Mouse (Mus musculus): ENCODE data around the gene Stoml2. TPM values are rescaled to one million over a fixed set of nuclear protein-coding genes. Genes with fewer than 3 reads are reported as not detected.

Stoml2 gene
- total and polyA plus RNA-seq, 2 experiments from 2014 or later = 94.4 to 233 TPM

DNA sequence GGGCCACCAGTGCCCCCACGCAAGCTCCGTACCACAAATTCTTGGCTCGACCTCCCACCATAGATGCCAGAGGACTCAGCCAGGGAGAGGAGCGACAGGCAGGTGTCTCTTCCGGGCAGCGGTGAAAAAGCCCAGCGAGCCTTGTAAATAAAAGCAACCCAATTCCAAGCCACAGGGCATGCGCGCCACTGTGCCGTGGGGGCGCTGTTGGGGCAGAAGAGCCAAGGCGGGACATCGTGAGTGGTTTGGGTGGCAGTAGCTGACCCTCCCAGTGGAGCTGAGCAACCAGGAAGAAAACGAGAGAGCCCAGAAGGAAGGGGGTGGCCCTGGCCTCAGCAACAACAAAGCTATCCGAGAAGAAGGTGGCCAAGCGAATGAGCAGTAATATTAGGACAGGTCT lies 10.6 kb downstream of the Stoml2 start:
- Histone ChIP-seq H3K27me3 (ENCODE audit: insufficient read depth, low read length) (no peaks in the 10 kb centered on the region), H3K9me3 (ENCODE audit: low read length) (no peaks in the 10 kb centered on the region)

DNA sequence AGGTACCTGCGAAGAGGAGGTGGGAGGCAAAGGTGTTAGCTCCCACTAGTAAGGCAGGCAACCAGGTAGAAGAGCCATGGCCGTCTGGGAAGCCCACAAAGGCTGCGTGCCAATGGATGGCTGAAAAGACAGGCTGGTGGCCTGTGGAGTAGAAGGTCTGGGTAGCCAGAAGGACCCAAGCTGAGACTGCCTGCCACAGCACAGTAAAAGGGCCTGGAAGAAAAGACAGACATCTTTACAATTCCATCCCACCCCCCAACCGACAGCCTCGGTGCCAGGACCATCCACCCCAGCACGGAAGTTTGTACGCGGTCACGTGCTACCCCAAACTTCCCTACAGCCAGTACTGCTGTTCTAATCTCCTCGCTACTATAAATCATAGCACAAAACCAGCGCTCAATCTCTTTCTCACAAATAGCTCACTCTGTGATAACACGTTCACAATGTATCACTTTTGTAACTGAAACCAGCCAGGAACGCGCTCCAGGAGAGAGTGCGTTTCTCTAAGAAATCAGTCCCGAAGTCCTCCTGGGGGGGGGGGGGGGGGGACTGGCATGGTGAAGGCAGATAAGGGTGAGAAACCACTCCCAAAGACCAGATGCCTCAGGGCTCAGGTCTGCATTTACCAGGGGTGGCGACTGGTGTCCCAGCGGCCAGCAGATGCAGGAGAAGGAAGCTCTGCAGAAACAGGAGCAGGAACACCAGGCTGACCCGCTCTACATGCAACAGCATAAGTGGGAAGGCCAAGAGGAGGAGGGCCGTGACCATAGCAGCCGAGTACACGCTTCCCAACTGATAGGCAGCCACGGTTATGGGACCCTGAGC lies 11.7 kb downstream of the Stoml2 start:
- peaks cover 65% of the 10 kb centered on the region for H3K36me3 ChIP-seq (ENCODE audit: insufficient read depth)
- H3K9ac ChIP-seq = no peak overlapping the region
- no peaks in the 10 kb centered on the region for H3K27me3 ChIP-seq (ENCODE audit: insufficient read depth, low read length)
- H3K27ac ChIP-seq (ENCODE audit: low read depth, low read length) = no peak overlapping the region
- WGBS = 91% methylated on average over 23 of the region's 23 CpGs
- no peak overlapping the region for H3K4me2 ChIP-seq (ENCODE audit: low read depth)
- TF ChIP-seq CTCF (IDR thresholded peaks at IDR 0.05; ENCODE audit: low read depth) = no peak
- DNase-seq = no peak
- no peaks in the 10 kb centered on the region for H3K9me3 ChIP-seq (ENCODE audit: low read length)
- no peak for ATAC-seq
- no peak overlapping the region for H3K4me3 ChIP-seq (ENCODE audit: low read depth, low read length)
- H3K4me1 ChIP-seq (ENCODE audit: insufficient read depth) = peaks cover 8% of the 10 kb centered on the region

More for the DNA sequence above, 10.6 kb downstream of the Stoml2 start:
- Histone ChIP-seq H3K4me2 (ENCODE audit: low read depth) (no peak overlapping the region), H3K4me3 (ENCODE audit: low read depth, low read length) (no peak overlapping the region), H3K4me1 (ENCODE audit: insufficient read depth) (peaks cover 10% of the 10 kb centered on the region), H3K27ac (ENCODE audit: low read depth, low read length) (no peak overlapping the region), H3K9ac (no peak overlapping the region), H3K36me3 (ENCODE audit: insufficient read depth) (peaks cover 61% of the 10 kb centered on the region)
- no peak for ATAC-seq
- WGBS = 87% methylated on average over 16 of the region's 16 CpGs
- DNase-seq = no peak
- no peak for TF ChIP-seq CTCF (IDR thresholded peaks at IDR 0.05; ENCODE audit: low read depth)

DNA sequence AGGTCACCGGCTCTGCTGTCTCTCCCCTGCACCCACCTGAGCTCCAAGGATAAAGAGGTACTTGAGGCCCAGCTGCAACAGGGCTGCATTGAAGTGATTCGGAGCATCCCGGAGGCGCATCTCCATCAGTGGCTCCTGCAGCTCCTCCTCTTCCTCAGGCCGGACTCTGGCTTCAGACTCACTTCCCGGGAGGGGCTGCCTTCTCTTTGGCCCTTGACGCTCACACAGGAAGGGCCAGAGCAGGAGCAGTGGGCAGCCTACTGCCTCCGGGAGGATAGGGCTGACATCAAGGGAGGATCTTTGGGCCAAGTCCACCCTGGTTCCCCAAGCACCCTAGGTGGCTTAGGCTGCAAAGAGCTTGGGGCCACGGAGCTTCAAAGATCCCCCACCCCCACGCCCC lies 12.3 kb downstream of the Stoml2 start:
- no peaks in the 10 kb centered on the region for H3K27me3 ChIP-seq (ENCODE audit: insufficient read depth, low read length)
- DNase-seq (no peak), ATAC-seq (no peak)
- H3K27ac ChIP-seq (ENCODE audit: low read depth, low read length) = no peak overlapping the region
- no peak overlapping the region for H3K4me3 ChIP-seq (ENCODE audit: low read depth, low read length)
- H3K9ac ChIP-seq = no peak overlapping the region
- H3K36me3 ChIP-seq (ENCODE audit: insufficient read depth) = peaks cover 65% of the 10 kb centered on the region
- TF ChIP-seq CTCF (IDR thresholded peaks at IDR 0.05; ENCODE audit: low read depth) = no peak
- WGBS = 91% methylated on average over 10 of the region's 10 CpGs
- H3K4me2 ChIP-seq (ENCODE audit: low read depth) = no peak overlapping the region
- no peaks in the 10 kb centered on the region for H3K9me3 ChIP-seq (ENCODE audit: low read length)
- H3K4me1 ChIP-seq (ENCODE audit: insufficient read depth) = 0 out of 2 replicates have a peak, but pooled peaks cover 2% of the 10 kb centered on the region

- no peak for TF ChIP-seq CTCF (IDR thresholded peaks at IDR 0.05; ENCODE audit: low read depth)
- Histone ChIP-seq H3K27me3 (ENCODE audit: insufficient read depth, low read length) (no peaks in the 10 kb centered on the region), H3K9me3 (ENCODE audit: low read length) (no peaks in the 10 kb centered on the region), H3K9ac (no peak overlapping the region), H3K4me2 (ENCODE audit: low read depth) (no peak overlapping the region), H3K4me1 (ENCODE audit: insufficient read depth) (no peaks in the 10 kb centered on the region), H3K4me3 (ENCODE audit: low read depth, low read length) (no peak overlapping the region), H3K36me3 (ENCODE audit: insufficient read depth) (peaks cover 59% of the 10 kb centered on the region), H3K27ac (ENCODE audit: low read depth, low read length) (no peak overlapping the region)
- ATAC-seq (no peak), DNase-seq (no peak)
- WGBS = 93% methylated on average over 4 of the region's 4 CpGs
These were observed 13.4 kb downstream of the Stoml2 start for GRCm38 (mm10) chr4:43018156-43018555.

DNA sequence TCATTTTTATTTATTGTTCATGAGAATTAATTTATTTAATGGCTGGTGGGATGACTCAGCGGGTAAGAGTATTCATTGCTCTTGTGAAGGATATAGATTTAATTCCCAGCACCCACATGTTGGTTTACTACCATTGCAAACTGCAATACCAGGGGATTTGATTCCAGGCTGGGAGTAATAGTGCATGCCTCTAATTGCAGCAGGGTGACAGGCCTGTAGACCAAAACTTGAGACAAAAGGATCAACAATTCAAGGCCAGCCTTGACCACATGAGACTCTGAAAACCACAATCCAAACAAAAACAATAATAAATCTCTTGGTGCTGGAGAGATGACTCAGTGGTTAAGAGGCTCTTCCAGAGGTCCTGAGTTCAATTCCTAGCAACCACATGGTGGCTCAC lies 19.4 kb downstream of the Stoml2 start:
- Histone ChIP-seq H3K36me3 (ENCODE audit: insufficient read depth) (peaks cover 4% of the 10 kb centered on the region), H3K4me1 (ENCODE audit: insufficient read depth) (peaks cover 8% of the 10 kb centered on the region; the same call in 1 of the 2 replicates), H3K27ac (ENCODE audit: low read depth, low read length) (no peak overlapping the region), H3K9me3 (ENCODE audit: low read length) (no peaks in the 10 kb centered on the region), H3K27me3 (ENCODE audit: insufficient read depth, low read length) (no peaks in the 10 kb centered on the region), H3K9ac (no peak overlapping the region), H3K4me3 (ENCODE audit: low read depth, low read length) (no peak overlapping the region), H3K4me2 (ENCODE audit: low read depth) (no peak overlapping the region)
- TF ChIP-seq CTCF (IDR thresholded peaks at IDR 0.05; ENCODE audit: low read depth) = no peak
- 98% methylated on average over 1 of the region's 1 CpGs for WGBS
- ATAC-seq = no peak
- DNase-seq = no peak

GRCm38 (mm10) chr4:43010161-43011038 lies 21.1 kb downstream of the Stoml2 start, which contains the start of gene Fancg:
Gene Fancg (minus strand): TSS chr4:43010506.
- no peaks in the 10 kb centered on the region; the same call in 1 of the 2 replicates for H3K36me3 ChIP-seq (ENCODE audit: insufficient read depth)
- H3K9ac ChIP-seq = peak within 1 kb of the TSS; percentile 53
- no peaks in the 10 kb centered on the region for H3K9me3 ChIP-seq (ENCODE audit: low read length)
- no peaks in the 10 kb centered on the region for H3K27me3 ChIP-seq (ENCODE audit: insufficient read depth, low read length)
- 1% methylated on average over 37 of the region's 37 CpGs for WGBS
- peaks cover 8% of the 10 kb centered on the region; the same call in 1 of the 2 replicates for H3K4me1 ChIP-seq (ENCODE audit: insufficient read depth)
- peak; percentile 96 for ATAC-seq
- peak; percentile 88 for DNase-seq
- TF ChIP-seq CTCF (IDR thresholded peaks at IDR 0.05; ENCODE audit: low read depth) = no peak
- peak within 1 kb of the TSS; percentile 81 for H3K4me2 ChIP-seq (ENCODE audit: low read depth)
- H3K4me3 ChIP-seq (ENCODE audit: low read depth, low read length) = peak within 1 kb of the TSS; percentile 75
- H3K27ac ChIP-seq (ENCODE audit: low read depth, low read length) = peak within 1 kb of the TSS; percentile 21; the same call in 1 of the 2 replicates
